Mouse (Mus musculus) cerebellum, postnatal 14 days (tissue): ENCODE measurements around the gene Ndufb4.
"Not testable (repeated sequence)": the region's sequence is repeated elsewhere in the genome, so short reads cannot be mapped to it uniquely, and the experiment has no call there.

Source experiments
- DNase-seq, 2 experiments: peaks; one replicate each; pipeline ENCODE4 v3.0.0; 2021; ENCODE audit warnings: mixed read lengths in 2 of 2

Ndufb4 gene

DNA sequence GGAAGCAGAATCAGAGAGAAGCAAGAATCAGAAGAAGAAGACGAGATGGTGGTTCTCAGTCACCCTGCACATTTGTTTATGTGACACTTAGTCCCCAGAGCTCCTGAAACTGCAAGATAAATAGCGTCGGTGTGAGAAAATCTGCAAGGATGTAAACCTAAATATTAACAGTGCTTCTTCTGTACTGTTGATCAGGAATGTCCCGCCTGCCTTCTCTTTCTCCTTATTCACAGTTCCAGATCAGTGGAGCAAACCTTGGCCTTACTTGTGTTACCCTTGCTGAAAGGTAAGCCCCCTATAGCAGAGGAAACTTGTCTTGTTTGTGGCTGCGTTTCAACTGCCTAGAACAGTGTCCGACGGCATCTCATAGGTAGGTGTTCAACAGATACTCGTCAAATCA lies 23.3 kb upstream of the Ndufb4 start:
- DNase-seq: no peak

GRCm38 (mm10) chr16:37676677-37677072 lies 22.4 kb upstream of the Ndufb4 start:
- DNase-seq: no peak

GRCm38 (mm10) chr16:37676024-37676676 lies 21.9 kb upstream of the Ndufb4 start:
- peak; percentile 65 to 68 for DNase-seq

- DNase-seq: no peak
These were observed 21.1 kb upstream of the Ndufb4 start for GRCm38 (mm10) chr16:37675326-37675725.

GRCm38 (mm10) chr16:37670666-37671283 lies 16.5 kb upstream of the Ndufb4 start:
- DNase-seq: no peak

GRCm38 (mm10) chr16:37665394-37665935 lies 11.2 kb upstream of the Ndufb4 start:
- DNase-seq: no peak

GRCm38 (mm10) chr16:37663643-37664459 lies 9.6 kb upstream of the Ndufb4 start:
- no peak for DNase-seq

- no peak for DNase-seq
These were observed 2.5 kb upstream of the Ndufb4 start for GRCm38 (mm10) chr16:37656796-37657195.

GRCm38 (mm10) chr16:37655756-37656347 lies 1.6 kb upstream of the Ndufb4 start:
- no peak for DNase-seq

DNA sequence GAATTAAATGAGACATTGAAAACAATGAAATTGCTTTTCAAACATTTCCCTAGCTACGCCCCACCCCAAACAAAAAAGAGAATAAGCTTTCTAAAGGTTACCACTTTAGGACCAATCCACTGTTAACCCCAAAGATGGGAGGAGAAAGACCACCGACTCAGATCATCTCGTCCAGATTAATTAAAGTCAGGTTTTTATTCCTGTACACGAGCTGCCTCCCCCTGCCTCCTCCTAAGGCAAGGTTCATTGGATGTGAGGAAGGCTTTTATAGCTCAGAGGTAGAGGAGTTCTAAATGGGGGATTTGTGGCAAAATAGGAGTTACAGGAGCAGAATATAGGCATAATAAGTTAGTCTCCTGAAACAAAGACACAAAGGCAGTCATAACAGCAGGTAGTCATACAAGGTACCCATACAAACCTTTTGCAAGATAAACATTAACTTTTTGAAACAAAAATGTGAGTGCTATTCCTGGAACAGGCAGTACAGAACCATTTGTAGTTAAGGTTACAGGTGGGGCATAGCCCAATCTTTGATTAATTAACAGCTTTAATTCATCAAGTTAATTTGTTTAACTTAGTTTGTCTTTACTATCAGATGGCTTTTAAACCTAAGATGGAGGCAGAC lies 690 bp upstream of the Ndufb4 start:
- DNase-seq: no peak

DNA sequence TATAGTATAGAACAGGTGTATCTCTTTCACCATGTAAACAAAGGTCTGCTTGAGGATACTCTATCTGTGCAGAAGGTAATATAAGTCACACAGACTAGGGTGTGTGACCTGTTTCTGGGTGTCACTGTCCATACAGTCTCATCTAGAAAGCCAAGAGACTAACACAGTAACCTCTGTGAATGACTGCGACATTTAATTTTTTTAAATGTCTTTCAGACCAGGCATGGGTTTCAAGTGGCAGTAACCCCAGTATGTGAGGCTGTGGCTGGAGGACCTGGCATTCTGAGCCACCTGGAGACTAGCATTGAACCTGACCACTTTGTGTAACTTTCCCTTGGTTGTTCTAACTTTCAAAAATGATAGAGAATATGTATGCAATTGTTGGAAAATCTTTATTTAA lies 1.2 kb downstream of the Ndufb4 start:
- no peak for DNase-seq

- peak in 1 of 2 experiments; percentile 26 for DNase-seq
These were observed 1.6 kb downstream of the Ndufb4 start for GRCm38 (mm10) chr16:37652654-37653053.

DNA sequence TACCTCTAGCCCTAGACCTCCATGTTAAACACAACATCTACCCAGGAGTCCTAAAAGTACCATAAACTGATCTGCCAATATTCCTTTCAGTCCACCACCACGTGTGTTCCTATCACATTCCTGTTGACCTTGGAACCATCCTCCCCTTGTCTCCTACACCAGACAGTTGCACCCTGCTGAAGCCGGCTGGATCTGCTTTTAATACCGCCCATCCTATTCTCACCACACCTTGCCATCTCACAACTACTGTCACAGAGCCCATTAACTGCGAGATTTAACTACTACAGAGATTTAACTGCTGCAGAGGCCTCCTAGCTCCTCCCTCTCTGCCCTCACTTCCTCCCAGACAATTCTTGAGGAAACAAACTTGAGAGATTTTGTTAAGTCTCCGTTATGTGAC lies 2.8 kb downstream of the Ndufb4 start:
- no peak for DNase-seq

- no peak for DNase-seq
These were observed 5.2 kb downstream of the Ndufb4 start for GRCm38 (mm10) chr16:37649068-37649467.

DNA sequence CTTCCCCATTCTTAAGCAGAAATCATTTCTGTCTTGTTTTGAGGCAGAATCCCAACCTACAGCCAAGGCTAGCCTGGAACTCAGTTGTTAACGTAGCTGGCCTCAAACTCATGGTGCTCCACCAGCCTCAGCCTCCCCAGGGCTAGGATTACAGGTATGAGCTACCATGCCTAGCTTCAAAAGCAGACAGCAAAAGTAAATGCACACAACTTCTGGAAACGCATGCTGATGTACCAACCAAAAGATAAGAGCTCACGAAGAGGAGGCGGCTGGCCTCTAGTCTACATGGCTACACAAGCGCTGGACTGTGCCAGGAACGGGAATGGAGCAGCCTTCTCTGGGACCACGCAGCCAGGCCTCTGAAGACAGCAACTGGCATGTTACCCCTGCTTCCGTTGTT lies 6.3 kb downstream of the Ndufb4 start:
- no peak for DNase-seq

- no peak for DNase-seq
These were observed 7.2 kb downstream of the Ndufb4 start for GRCm38 (mm10) chr16:37647067-37647466.

DNA sequence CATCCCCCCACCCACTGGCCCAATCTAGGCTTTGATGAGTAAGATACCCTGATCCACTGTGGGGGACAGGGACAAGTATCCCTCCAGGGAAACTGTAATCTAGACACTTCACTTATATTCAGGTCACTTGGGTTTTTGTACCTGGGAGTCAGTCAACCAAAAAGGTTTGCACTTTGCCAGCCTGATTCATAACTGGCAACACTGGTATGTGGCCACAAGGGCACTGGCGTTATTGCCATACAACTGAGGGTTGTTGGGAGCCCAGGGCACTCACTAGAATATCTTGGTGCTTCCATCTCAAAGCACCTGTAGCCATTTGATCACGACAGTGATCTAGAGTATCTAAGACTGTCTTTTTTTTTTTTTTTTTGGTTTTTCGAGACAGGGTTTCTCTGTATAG lies 8.5 kb downstream of the Ndufb4 start:
- no peak for DNase-seq

DNA sequence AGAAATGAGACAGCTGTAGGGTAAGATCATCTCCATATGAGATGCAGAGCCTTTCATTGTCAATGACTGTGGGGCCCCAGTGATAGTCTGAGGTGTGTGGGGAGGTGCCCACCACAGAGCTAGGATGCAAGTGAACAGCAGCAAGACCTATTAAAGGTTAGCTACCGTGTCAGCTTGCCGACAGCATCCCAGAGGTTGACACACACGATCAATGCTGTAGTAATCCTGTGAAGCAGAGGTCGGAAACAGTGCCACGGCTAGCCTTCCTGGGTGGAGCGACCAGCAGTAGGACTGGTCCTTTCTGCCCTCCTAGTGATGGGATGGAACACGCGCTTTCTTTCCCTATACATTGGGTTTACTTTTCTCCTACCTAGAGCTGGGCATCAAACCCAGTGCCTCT lies 9.0 kb downstream of the Ndufb4 start:
- no peak for DNase-seq

DNA sequence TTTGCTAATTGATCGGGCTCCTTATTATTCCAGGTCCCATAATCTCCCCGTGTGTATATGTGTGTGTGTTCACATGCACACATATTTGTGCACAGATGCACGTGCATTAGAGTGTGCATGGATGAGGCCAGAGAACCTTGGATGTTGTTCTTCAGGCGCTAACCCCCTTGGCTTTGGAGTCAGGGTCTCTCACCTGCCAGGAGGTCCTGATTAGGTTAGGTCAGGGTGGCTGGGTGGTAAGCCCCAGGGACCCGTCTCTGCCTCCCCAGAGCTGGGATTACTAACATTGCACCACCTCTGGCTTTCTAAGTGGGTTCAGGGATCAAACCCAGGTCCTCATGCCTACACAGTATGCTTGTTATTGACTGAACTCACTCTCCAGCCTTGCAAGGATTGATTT lies 9.8 kb downstream of the Ndufb4 start:
- DNase-seq: no peak

DNA sequence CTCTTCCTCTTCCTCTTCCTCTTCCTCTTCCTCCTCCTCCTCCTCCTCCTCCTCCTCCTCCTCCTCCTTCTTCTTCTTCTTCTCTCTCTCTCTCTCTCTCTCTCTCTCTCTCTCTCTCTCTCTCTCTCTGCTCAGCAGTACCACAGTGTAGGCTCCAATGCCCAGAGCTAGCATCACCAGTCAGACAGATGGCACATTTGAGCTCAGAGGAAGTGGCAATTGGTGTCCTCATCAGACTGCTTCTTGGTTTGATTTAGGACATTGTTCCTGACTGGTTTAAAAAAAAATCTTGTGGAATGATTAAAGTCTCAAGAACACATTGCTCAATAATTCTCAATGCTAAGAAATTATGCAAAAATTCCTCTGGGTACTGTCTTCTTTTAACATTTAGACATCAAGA lies 13.7 kb downstream of the Ndufb4 start:
- DNase-seq: not testable (repeated sequence)

DNA sequence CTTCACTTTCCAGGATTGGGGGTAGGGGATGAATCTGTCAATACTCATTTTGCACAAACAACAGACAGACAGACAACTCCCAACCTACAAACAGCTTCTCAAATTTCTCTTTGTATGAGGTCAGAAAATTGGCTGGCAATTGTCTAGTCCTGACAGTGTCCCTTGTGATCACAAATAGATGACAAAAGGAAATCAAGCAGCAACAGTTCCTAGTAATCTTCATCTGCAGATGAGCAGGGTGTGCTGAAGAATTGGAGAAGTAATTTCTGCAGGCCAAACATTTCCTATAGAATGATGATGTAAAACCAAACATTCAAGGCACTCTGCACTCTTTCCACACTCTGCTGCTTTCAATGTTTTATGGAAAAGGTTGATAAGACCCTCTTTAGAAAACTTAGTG lies 16.5 kb downstream of the Ndufb4 start:
- no peak for DNase-seq

DNA sequence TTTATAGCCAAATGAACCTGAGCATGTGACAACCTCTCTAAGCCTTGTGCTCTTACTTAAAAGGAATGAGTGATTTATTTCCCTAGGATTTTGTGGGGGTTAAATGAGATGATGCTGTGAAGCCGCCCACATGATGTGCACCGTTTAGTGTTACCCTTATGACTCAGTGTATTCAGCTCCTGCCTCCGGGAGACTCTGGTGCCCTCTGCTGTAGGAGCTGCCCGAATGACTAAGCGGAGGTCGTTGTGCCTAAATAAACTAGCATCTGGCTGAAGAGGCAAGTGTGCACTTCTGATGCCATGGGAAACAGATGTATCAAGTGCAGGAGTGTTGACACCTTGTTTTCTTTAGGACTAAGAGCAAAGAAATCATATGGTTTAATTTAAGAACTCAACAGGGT lies 18.1 kb downstream of the Ndufb4 start:
- no peak for DNase-seq

- DNase-seq: no peak
These were observed 19.2 kb downstream of the Ndufb4 start for GRCm38 (mm10) chr16:37635095-37635494.
